Mouse (Mus musculus) spleen, postnatal 14 days (tissue): ENCODE data around the gene Plekhh2.

Experiments used
- DNase-seq, 2 experiments: peaks; one replicate each; pipeline ENCODE4 v3.0.0; 2021 to 2022; ENCODE audit warnings: low spot score in 2 of 2

The Plekhh2 gene

GRCm38 (mm10) chr17:84644292-84645050, 132.8 kb downstream of the Plekhh2 start:
- DNase-seq: no peak

DNA sequence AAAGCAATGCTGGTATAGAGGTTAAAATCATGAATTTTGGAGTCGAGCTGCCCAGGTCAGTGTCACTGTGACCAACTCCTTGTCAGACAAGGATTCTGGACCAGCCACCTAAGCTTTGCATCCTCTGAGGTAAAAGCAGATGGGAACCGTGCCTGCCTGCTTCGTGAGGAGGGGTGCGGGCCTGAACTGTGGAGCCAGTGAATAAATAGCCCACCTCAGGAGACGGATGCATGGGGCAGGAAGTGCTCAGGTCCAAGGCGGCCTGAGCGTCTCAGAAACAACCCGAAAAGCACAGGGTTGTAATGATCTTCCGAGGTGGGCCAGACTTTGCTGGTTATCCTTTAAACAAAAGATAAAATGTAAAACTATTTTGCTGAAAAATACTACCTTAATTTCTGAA, 133.4 kb downstream of the Plekhh2 start:
- no peak for DNase-seq

GRCm38 (mm10) chr17:84645894-84646293, 134.2 kb downstream of the Plekhh2 start:
- DNase-seq: no peak

DNA sequence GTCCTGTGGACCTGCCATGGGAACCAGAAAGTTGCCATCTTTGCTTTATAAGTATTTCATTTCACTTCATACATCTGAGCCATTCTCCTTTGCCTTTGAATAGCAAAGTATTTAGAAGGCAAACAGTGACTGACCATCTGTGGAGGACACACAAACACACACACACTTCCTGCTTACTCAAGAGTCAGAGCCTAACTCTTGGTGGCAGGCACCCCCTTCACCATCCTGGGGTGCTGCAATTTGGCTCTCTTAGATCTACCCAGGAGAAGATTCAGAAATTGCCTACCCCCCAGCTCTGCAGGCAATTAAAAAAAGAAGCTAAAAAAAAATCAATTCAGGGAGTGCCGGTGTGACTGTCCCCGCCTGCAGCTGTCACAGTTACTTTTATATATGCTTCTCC, 134.8 kb downstream of the Plekhh2 start:
- no peak for DNase-seq

DNA sequence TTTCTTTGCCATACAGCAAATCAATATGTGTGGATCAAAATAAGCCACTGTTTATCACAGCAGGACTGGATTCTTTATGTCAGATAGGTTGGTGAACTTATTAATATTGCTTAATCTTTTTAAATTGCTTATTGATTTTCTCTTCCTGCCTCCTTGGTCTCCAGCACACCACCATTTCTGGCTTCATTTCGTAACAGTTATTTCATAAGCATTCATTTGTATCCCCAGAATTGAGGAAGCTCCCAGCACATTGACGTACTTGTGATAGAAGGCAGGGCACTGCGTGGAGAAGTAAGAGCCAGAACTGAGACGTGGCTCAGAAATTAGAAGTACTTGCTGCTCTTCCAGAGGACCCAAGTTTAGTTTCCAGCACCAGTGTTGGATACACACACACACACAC, 135.9 kb downstream of the Plekhh2 start:
- no peak for DNase-seq

- DNase-seq: no peak
Observed at GRCm38 (mm10) chr17:84650302-84651017, 138.8 kb downstream of the Plekhh2 start.

DNA sequence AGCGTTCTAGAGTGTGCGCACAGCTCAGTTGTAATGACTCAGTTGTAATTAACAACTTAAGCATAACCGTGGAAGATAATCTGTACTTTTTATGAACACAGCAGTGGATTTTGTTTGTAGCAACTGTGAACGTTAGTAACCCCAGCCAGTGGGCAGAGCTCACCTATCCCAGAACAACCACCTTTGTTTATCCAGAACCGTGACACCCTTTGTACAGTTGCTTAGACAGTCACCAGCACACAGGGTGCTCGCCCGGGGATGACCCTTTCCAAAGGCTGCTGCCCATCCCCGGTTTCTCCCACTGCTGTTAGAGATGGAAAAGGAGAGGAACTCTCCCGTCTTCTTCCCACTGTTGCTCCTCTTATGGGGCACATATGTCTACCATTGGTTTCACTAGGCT, 141.8 kb downstream of the Plekhh2 start:
- no peak for DNase-seq

DNA sequence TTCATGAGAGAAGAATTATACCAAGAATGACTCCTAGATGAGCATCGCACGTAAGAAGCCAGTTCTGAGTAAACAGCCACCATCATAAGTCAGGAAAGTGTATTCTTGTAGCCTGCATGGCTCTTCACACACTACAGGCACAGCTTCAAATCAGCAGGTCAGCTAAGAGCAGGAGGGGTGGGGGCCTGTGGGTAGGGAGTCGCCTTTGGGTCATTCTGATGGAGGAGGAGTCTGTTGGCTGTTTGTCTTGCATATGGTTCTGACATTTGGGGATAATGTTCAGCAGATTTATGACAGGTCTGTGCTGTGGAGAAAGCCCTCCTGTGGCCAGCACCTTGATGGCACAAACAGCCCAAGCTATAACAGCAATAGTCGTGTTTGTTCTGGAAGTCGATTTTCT, 144.5 kb downstream of the Plekhh2 start:
- DNase-seq: no peak

DNA sequence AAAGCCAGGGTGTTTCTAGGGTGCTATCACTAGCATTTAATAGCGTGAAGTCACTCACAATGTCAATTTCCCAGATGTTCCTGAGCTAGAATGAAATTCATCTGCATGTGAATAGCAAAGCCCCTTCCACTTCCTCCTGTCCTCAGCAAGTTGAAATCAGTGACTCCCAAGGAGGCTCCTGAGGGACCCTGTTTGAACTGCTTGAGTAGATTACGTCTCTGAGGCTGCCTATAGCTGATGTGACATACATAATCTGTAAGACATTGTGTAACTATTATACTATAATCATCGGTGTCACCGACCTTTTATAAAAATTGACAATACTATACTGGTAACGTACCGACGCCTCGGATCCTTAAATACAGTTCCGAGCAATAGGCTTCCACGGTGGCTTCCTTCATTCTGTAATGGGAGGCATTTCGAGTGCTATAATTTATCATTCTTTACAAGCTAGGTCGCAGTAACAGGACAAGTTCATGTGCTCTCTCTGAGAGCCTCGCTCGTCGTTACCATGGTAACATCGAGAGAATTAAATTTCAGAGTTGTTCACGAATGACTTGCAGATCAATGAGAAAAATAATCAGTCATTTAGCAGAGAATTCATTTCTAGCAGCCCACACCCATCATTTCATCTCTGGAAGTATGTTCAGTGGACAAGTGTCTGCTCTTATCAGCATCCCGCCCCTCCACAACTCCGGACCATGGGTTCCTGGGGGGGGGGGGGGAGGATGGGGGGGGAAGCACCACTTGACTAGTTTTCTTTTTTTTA, 145.1 kb downstream of the Plekhh2 start:
- no peak for DNase-seq

- no peak for DNase-seq
Observed at GRCm38 (mm10) chr17:84657422-84657732, 145.7 kb downstream of the Plekhh2 start.

GRCm38 (mm10) chr17:84657782-84658181, 146.1 kb downstream of the Plekhh2 start:
- no peak for DNase-seq

DNA sequence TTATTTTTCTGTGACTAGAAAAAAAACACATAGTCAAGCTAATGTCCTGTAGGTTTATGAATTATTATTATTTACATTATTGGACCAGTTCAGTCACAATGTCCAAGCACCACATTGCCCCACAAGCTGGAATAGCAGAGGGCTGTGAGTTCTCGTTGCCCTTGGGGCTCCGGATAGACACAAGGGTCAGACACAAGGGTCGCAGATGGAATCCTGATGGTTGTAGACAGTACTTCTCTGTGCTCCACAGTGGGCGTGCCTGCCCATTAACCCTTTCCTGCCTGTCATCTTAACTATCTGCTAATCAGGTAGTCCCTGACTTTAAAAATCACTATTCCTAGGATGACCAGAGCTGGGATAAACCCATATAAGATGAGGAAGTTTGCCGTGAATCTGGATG, 146.5 kb downstream of the Plekhh2 start:
- DNase-seq: no peak

- no peak for DNase-seq
Observed at GRCm38 (mm10) chr17:84658951-84659350, 147.3 kb downstream of the Plekhh2 start.

DNA sequence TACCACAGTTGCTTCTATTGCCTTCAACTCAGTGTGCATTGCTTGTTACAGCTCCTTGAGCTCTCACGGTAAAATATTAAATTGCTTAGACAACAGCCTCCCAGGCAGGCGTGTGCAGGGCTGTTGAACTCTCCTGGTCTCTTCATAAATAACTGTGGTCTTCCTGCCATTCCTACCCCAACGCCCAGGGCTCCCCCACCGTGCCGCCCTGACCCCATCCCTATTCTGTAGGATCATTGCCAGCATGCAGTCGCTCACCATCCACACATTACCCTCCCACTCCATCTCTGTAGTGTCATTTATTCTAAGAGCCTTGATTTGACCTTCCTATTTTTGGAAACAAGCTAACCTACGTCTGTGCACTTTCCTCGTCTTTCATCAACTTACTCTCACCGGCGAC, 153.4 kb downstream of the Plekhh2 start:
- no peak for DNase-seq

DNA sequence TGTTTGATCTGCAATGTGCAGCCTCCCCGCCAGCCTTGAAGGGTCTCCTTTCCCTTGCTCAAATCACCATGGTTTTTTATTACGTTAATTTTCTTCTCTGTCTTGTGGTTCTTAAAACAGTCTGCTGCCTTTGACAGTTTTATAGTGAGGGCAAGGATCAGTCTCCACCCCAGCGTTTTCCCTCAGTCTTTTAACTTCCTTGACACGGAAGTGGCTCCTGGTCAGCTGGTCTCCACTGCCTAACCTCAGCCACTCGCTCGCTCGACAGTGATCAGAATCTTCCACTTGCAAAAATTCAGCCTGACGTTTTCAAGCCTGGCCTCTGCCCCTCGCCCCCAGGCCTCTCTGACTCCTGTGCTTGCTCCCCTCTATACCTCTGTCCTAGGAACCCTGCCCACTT, 154.0 kb downstream of the Plekhh2 start:
- DNase-seq: no peak

- no peak for DNase-seq
Observed at GRCm38 (mm10) chr17:84667848-84668247, 156.2 kb downstream of the Plekhh2 start.
